Mouse (Mus musculus) heart, embryonic 16.5 days (tissue): Measurements from ENCODE around the gene Olfr127. TPM values are rescaled to one million over a fixed set of nuclear protein-coding genes. Genes with fewer than 3 reads are reported as not detected.
"Not testable (repeated sequence)": the region's sequence is repeated elsewhere in the genome, so short reads cannot be mapped to it uniquely, and the experiment has no call there.

Experiments
- ATAC-seq: fragments of 200-750 bp; cut with Nextera tagmentation; replicated peaks from 2 replicates; pipeline ENCODE4 v1.8.0; 2017; ENCODE audit warnings: moderate number of reproducible peaks; ENCODE audit not compliant: insufficient read depth, low FRiP score; ENCODE audit errors: extremely low read depth
- H3K27ac ChIP-seq: fragments of 300-500 bp; sonication (generic); 2 replicates; pipeline ENCODE4 v1.5.1; 2014; ENCODE audit warnings: mild to moderate bottlenecking, low read length, control low read depth, moderate library complexity
- H3K27me3 ChIP-seq: fragments of 300-500 bp; sonication (generic); 2 replicates; pipeline ENCODE4 v1.6.1; 2014; ENCODE audit warnings: low read length, mixed read lengths; ENCODE audit not compliant: control insufficient read depth, insufficient read depth
- H3K36me3 ChIP-seq: fragments of 300-500 bp; sonication (generic); 2 replicates; pipeline ENCODE4 v1.6.1; 2014; ENCODE audit not compliant: control insufficient read depth, insufficient read depth
- H3K4me1 ChIP-seq: fragments of 300-500 bp; sonication (generic); 2 replicates; pipeline ENCODE4 v1.6.1; 2014; ENCODE audit warnings: low read length, mixed read lengths; ENCODE audit not compliant: control insufficient read depth, insufficient read depth
- H3K4me2 ChIP-seq: fragments of 300-500 bp; sonication (generic); 2 replicates; pipeline ENCODE4 v1.6.1; 2014; ENCODE audit warnings: low read depth, mild to moderate bottlenecking, control low read depth, low read length
- H3K4me3 ChIP-seq: fragments of 300-500 bp; sonication (generic); 2 replicates; pipeline ENCODE4 v1.5.1; 2014; ENCODE audit warnings: mild to moderate bottlenecking, control low read depth, low read length
- H3K9ac ChIP-seq: fragments of 300-500 bp; sonication (generic); 2 replicates; pipeline ENCODE4 v1.6.1; 2014; ENCODE audit warnings: low read length, control low read depth
- H3K9me3 ChIP-seq: fragments of 300-500 bp; sonication (generic); replicated peaks from 2 replicates; pipeline ENCODE4 v1.6.1; 2016; ENCODE audit warnings: low read length; ENCODE audit not compliant: control insufficient read depth
- WGBS: fragments of 180-500 bp; shearing (Covaris S2); extraction: QIAGEN DNeasy Blood & Tissue Kit; methylation state at CpG from one replicate; pipeline ENCODE4 v1.1.7; 2014; 5-methylcytosine and 5-hydroxymethylcytosine counted together
- polyA plus RNA-seq: library from polyadenylated mRNA; unstranded; fragments of >200 nt; fragmentation: Nextera tagmentation; extraction: Ambion mirVana; gene quantifications from 2 replicates; pipeline ENCODE4 v1.2.1, GENCODE M21; 2015

The Olfr127 gene
- polyA plus RNA-seq: not detected in 2 replicates

- Histone ChIP-seq H3K4me3 (no peak within 1 kb of the TSS), H3K4me2 (no peak within 1 kb of the TSS), H3K4me1 (no peaks in the 10 kb centered on the region), H3K9ac (no peak within 1 kb of the TSS), H3K27ac (no peak within 1 kb of the TSS), H3K9me3 (no peaks in the 10 kb centered on the region), H3K36me3 (no peaks in the 10 kb centered on the region), H3K27me3 (no peaks in the 10 kb centered on the region)
- ATAC-seq: no peak
- WGBS: 50% methylated on average over 1 of the region's 1 CpGs
These were observed at the start of gene Olfr127 for GRCm38 (mm10) chr17:37900137-37900536. Gene Olfr127 (plus strand): TSS chr17:37900437.

GRCm38 (mm10) chr17:37863901-37864300 is 36.3 kb upstream of the Olfr127 start:
- no peak for ATAC-seq
- Histone ChIP-seq H3K9me3 (peaks cover 3% of the 10 kb centered on the region), H3K36me3 (no peaks in the 10 kb centered on the region), H3K4me1 (no peaks in the 10 kb centered on the region), H3K4me2 (no peak overlapping the region), H3K9ac (no peak overlapping the region), H3K27ac (no peak overlapping the region), H3K4me3 (no peak overlapping the region), H3K27me3 (no peaks in the 10 kb centered on the region)
- 69% methylated on average over 2 of the region's 2 CpGs for WGBS

GRCm38 (mm10) chr17:37869676-37870205 is 30.5 kb upstream of the Olfr127 start:
- Histone ChIP-seq H3K9ac (no peak overlapping the region), H3K9me3 (no peaks in the 10 kb centered on the region), H3K4me2 (peak overlapping the region; percentile 15; the same call in 1 of the 2 replicates), H3K36me3 (no peaks in the 10 kb centered on the region), H3K4me3 (no peak overlapping the region), H3K27me3 (no peaks in the 10 kb centered on the region), H3K27ac (no peak overlapping the region), H3K4me1 (no peaks in the 10 kb centered on the region)
- ATAC-seq: no peak
- WGBS: 19% methylated on average over 8 of the region's 8 CpGs

GRCm38 (mm10) chr17:37873830-37874229 is 26.4 kb upstream of the Olfr127 start:
- no peaks in the 10 kb centered on the region for H3K36me3 ChIP-seq
- no peaks in the 10 kb centered on the region for H3K9me3 ChIP-seq
- no peak overlapping the region for H3K9ac ChIP-seq
- no peak overlapping the region for H3K4me3 ChIP-seq
- H3K27ac ChIP-seq: no peak overlapping the region
- no peaks in the 10 kb centered on the region for H3K27me3 ChIP-seq
- H3K4me2 ChIP-seq: no peak overlapping the region
- WGBS: 68% methylated on average over 3 of the region's 3 CpGs
- no peak for ATAC-seq
- no peaks in the 10 kb centered on the region for H3K4me1 ChIP-seq

GRCm38 (mm10) chr17:37906821-37907220 is 6.6 kb downstream of the Olfr127 start:
- H3K4me2 ChIP-seq, ATAC-seq, H3K9ac ChIP-seq, H3K4me1 ChIP-seq, H3K27ac ChIP-seq, H3K9me3 ChIP-seq, H3K27me3 ChIP-seq, H3K4me3 ChIP-seq, H3K36me3 ChIP-seq: not testable (repeated sequence)
- 66% methylated on average over 8 of the region's 8 CpGs for WGBS

- no peaks in the 10 kb centered on the region for H3K36me3 ChIP-seq
- no peaks in the 10 kb centered on the region for H3K4me1 ChIP-seq
- no peak within 1 kb of the TSS for H3K9ac ChIP-seq
- no peaks in the 10 kb centered on the region for H3K9me3 ChIP-seq
- H3K4me2 ChIP-seq: no peak within 1 kb of the TSS
- H3K27me3 ChIP-seq: no peaks in the 10 kb centered on the region
- no peak within 1 kb of the TSS for H3K4me3 ChIP-seq
- ATAC-seq: no peak
- H3K27ac ChIP-seq: no peak within 1 kb of the TSS
These were observed 20.0 kb downstream of the Olfr127 start, which contains the start of gene Olfr128 for GRCm38 (mm10) chr17:37920248-37920647. Gene Olfr128 (plus strand): TSS chr17:37920548.

- Histone ChIP-seq H3K9ac (no peak within 1 kb of the TSS), H3K9me3 (no peaks in the 10 kb centered on the region), H3K27me3 (no peaks in the 10 kb centered on the region), H3K4me1 (no peaks in the 10 kb centered on the region), H3K4me3 (no peak within 1 kb of the TSS), H3K36me3 (no peaks in the 10 kb centered on the region), H3K27ac (no peak within 1 kb of the TSS), H3K4me2 (no peak within 1 kb of the TSS)
- 59% methylated on average over 2 of the region's 2 CpGs for WGBS
- no peak for ATAC-seq
These were observed 52.7 kb downstream of the Olfr127 start, which contains the start of gene Olfr761 for GRCm38 (mm10) chr17:37952979-37953378. Gene Olfr761 (minus strand): TSS chr17:37953079.

Other genes with a start within 250 kb of the Olfr127 start
- not detected in 2 replicates for gene Olfr117, start 236.7 kb upstream of the Olfr127 start, polyA plus RNA-seq
- gene Olfr118, start 233.4 kb upstream of the Olfr127 start, polyA plus RNA-seq: not detected in 2 replicates
- gene Olfr119, start 203.9 kb upstream of the Olfr127 start, polyA plus RNA-seq: not detected in 2 replicates
- gene Olfr120, start 178.6 kb upstream of the Olfr127 start, polyA plus RNA-seq: not detected in 2 replicates
- not detected in 2 replicates for gene Olfr121, start 151.6 kb upstream of the Olfr127 start, polyA plus RNA-seq
- not detected in 2 replicates for gene Olfr122, start 131.8 kb upstream of the Olfr127 start, polyA plus RNA-seq
- gene Olfr123, start 106.9 kb upstream of the Olfr127 start, polyA plus RNA-seq: not detected in 2 replicates
- gene Olfr124, start 100.5 kb upstream of the Olfr127 start, polyA plus RNA-seq: not detected in 2 replicates
- not detected in 2 replicates for gene Olfr125, start 67.5 kb upstream of the Olfr127 start, polyA plus RNA-seq
- gene Olfr126, start 53.0 kb upstream of the Olfr127 start, polyA plus RNA-seq: not detected in 2 replicates
- gene Olfr128, start 20.1 kb downstream of the Olfr127 start, polyA plus RNA-seq: not detected in 2 replicates
- gene Olfr761, start 52.6 kb downstream of the Olfr127 start, polyA plus RNA-seq: not detected in 2 replicates
- gene Olfr129, start 159.6 kb downstream of the Olfr127 start, polyA plus RNA-seq: not detected in 2 replicates
- gene Olfr130, start 163.5 kb downstream of the Olfr127 start, polyA plus RNA-seq: not detected in 2 replicates
- not detected in 2 replicates for gene Olfr131, start 188.3 kb downstream of the Olfr127 start, polyA plus RNA-seq
- not detected in 2 replicates for gene Olfr132, start 234.1 kb downstream of the Olfr127 start, polyA plus RNA-seq
- gene Olfr133, start 244.8 kb downstream of the Olfr127 start, polyA plus RNA-seq: not detected in 2 replicates